Mouse (Mus musculus): ENCODE results near the gene Apopt1.
"Not testable (repeated sequence)": the region's sequence is repeated elsewhere in the genome, so short reads cannot be mapped to it uniquely, and the experiment has no call there.

Apopt1 gene

GRCm38 (mm10) chr12:111710091-111710490, 3.0 kb upstream of the Apopt1 start:
- no peak for DNase-seq (ENCODE audit: low spot score)

GRCm38 (mm10) chr12:111712476-111712875, 585 bp upstream of the Apopt1 start:
- DNase-seq (ENCODE audit: low spot score) = no peak

GRCm38 (mm10) chr12:111713880-111714279, 819 bp downstream of the Apopt1 start:
- not testable (repeated sequence) for DNase-seq (ENCODE audit: low spot score)

GRCm38 (mm10) chr12:111716505-111716904, 3.4 kb downstream of the Apopt1 start:
- DNase-seq (ENCODE audit: low spot score) = no peak

- DNase-seq (ENCODE audit: low spot score) = no peak
Observed at GRCm38 (mm10) chr12:111718656-111719055, 5.6 kb downstream of the Apopt1 start.

GRCm38 (mm10) chr12:111720222-111720621, 7.2 kb downstream of the Apopt1 start:
- DNase-seq (ENCODE audit: low spot score) = no peak

GRCm38 (mm10) chr12:111722654-111723053, 9.6 kb downstream of the Apopt1 start:
- peak; percentile 39 for DNase-seq (ENCODE audit: low spot score)

GRCm38 (mm10) chr12:111724638-111725337, 11.7 kb downstream of the Apopt1 start:
- DNase-seq (ENCODE audit: low spot score) = peak; percentile 68

- no peak for DNase-seq (ENCODE audit: low spot score)
Observed at GRCm38 (mm10) chr12:111725338-111726121, 12.5 kb downstream of the Apopt1 start.

GRCm38 (mm10) chr12:111726122-111726463, 13.0 kb downstream of the Apopt1 start:
- DNase-seq (ENCODE audit: low spot score) = peak; percentile 37

GRCm38 (mm10) chr12:111727956-111728355, 14.9 kb downstream of the Apopt1 start:
- DNase-seq (ENCODE audit: low spot score) = no peak

- peak; percentile 90 for DNase-seq (ENCODE audit: low spot score)
Observed at GRCm38 (mm10) chr12:111731822-111732807, 19.1 kb downstream of the Apopt1 start.

GRCm38 (mm10) chr12:111732921-111733320, 19.9 kb downstream of the Apopt1 start:
- DNase-seq (ENCODE audit: low spot score) = no peak

- DNase-seq (ENCODE audit: low spot score) = no peak
Observed at GRCm38 (mm10) chr12:111734912-111735311, 21.9 kb downstream of the Apopt1 start.

GRCm38 (mm10) chr12:111736676-111737075, 23.6 kb downstream of the Apopt1 start:
- not testable (repeated sequence) for DNase-seq (ENCODE audit: low spot score)

- no peak for DNase-seq (ENCODE audit: low spot score)
Observed at GRCm38 (mm10) chr12:111737370-111737769, 24.3 kb downstream of the Apopt1 start.

- DNase-seq (ENCODE audit: low spot score) = no peak
Observed at GRCm38 (mm10) chr12:111738754-111739153, 25.7 kb downstream of the Apopt1 start.

- no peak for DNase-seq (ENCODE audit: low spot score)
Observed at GRCm38 (mm10) chr12:111741338-111741737, 28.3 kb downstream of the Apopt1 start.

GRCm38 (mm10) chr12:111743419-111743818, 30.4 kb downstream of the Apopt1 start:
- no peak for DNase-seq (ENCODE audit: low spot score)

GRCm38 (mm10) chr12:111743981-111744423, 30.9 kb downstream of the Apopt1 start:
- no peak for DNase-seq (ENCODE audit: low spot score)

GRCm38 (mm10) chr12:111745274-111745673, 32.2 kb downstream of the Apopt1 start:
- DNase-seq (ENCODE audit: low spot score) = no peak

- DNase-seq (ENCODE audit: low spot score) = peak; percentile 55
Observed at GRCm38 (mm10) chr12:111746091-111746490, 33.0 kb downstream of the Apopt1 start.
